Mouse (Mus musculus) thymus, postnatal 25 days (tissue): ENCODE results near the gene Zfp593.

ENCODE experiments used
- DNase-seq: peaks from one replicate; pipeline ENCODE4 v3.0.0; 2022

Gene Zfp593

GRCm38 (mm10) chr4:134222793-134223600, 22.4 kb downstream of the Zfp593 start:
- no peak for DNase-seq

- DNase-seq = no peak
Measured at GRCm38 (mm10) chr4:134206488-134207053, 38.8 kb downstream of the Zfp593 start.

GRCm38 (mm10) chr4:134203340-134203896, 42.0 kb downstream of the Zfp593 start:
- DNase-seq = no peak

GRCm38 (mm10) chr4:134202904-134203303, 42.5 kb downstream of the Zfp593 start, which contains the start of gene Gm7534:
Gene Gm7534, minus strand, starts transcription at chr4:134203004.
- no peak for DNase-seq

- DNase-seq = no peak
Measured at GRCm38 (mm10) chr4:134199371-134199770, 46.0 kb downstream of the Zfp593 start.
